Mouse (Mus musculus) layer of hippocampus, postnatal 36 days (tissue): ENCODE data around the gene Rxfp1. TPM values are rescaled to one million over a fixed set of nuclear protein-coding genes. Genes with fewer than 3 reads are reported as not detected.
"Not testable (repeated sequence)": the region's sequence is repeated elsewhere in the genome, so short reads cannot be mapped to it uniquely, and the experiment has no call there.

Experiments
- DNase-seq, 2 experiments: peaks; one replicate each; pipeline ENCODE4 v3.0.0; 2022
- total RNA-seq, 2 experiments: library from RNA; stranded (reverse); gene quantifications; 2 replicates each; pipeline ENCODE4 v1.2.3; 2021

Gene Rxfp1
- total RNA-seq = 1 to 10 TPM; 8.1 to 8.4 TPM

- DNase-seq = no peak
Measured at GRCm38 (mm10) chr3:79737780-79738179, at the start of gene Rxfp1. Gene Rxfp1, minus strand, starts transcription at chr3:79737880.

GRCm38 (mm10) chr3:79784362-79784736 is 46.7 kb upstream of the Rxfp1 start:
- no peak for DNase-seq

GRCm38 (mm10) chr3:79783630-79784361 is 46.1 kb upstream of the Rxfp1 start:
- no peak for DNase-seq

- no peak for DNase-seq
Measured at GRCm38 (mm10) chr3:79772701-79773100, 35.0 kb upstream of the Rxfp1 start.

- DNase-seq = no peak
Measured at GRCm38 (mm10) chr3:79753736-79754135, 16.1 kb upstream of the Rxfp1 start.

- no peak for DNase-seq
Measured at GRCm38 (mm10) chr3:79746585-79746984, 8.9 kb upstream of the Rxfp1 start.

- DNase-seq = peak; percentile 16 to 23
Measured at GRCm38 (mm10) chr3:79745101-79745500, 7.4 kb upstream of the Rxfp1 start.

GRCm38 (mm10) chr3:79744415-79744814 is 6.7 kb upstream of the Rxfp1 start:
- DNase-seq = no peak

GRCm38 (mm10) chr3:79740351-79740750 is 2.7 kb upstream of the Rxfp1 start:
- no peak for DNase-seq

GRCm38 (mm10) chr3:79738451-79738850 is 771 bp upstream of the Rxfp1 start:
- DNase-seq = no peak

- no peak for DNase-seq
Measured at GRCm38 (mm10) chr3:79726506-79727075, 11.1 kb downstream of the Rxfp1 start.

GRCm38 (mm10) chr3:79720756-79721484 is 16.8 kb downstream of the Rxfp1 start:
- DNase-seq = no peak

- DNase-seq = no peak
Measured at GRCm38 (mm10) chr3:79706436-79706835, 31.2 kb downstream of the Rxfp1 start.

- no peak for DNase-seq
Measured at GRCm38 (mm10) chr3:79703135-79703534, 34.5 kb downstream of the Rxfp1 start.

GRCm38 (mm10) chr3:79691957-79692356 is 45.7 kb downstream of the Rxfp1 start:
- DNase-seq = no peak

- no peak for DNase-seq
Measured at GRCm38 (mm10) chr3:79690111-79690651, 47.5 kb downstream of the Rxfp1 start.

- not testable (repeated sequence) for DNase-seq
Measured at GRCm38 (mm10) chr3:79688101-79688500, 49.6 kb downstream of the Rxfp1 start.

- no peak for DNase-seq
Measured at GRCm38 (mm10) chr3:79683529-79683928, 54.2 kb downstream of the Rxfp1 start.

GRCm38 (mm10) chr3:79682351-79683132 is 55.1 kb downstream of the Rxfp1 start:
- no peak for DNase-seq

GRCm38 (mm10) chr3:79676411-79676810 is 61.3 kb downstream of the Rxfp1 start:
- DNase-seq = no peak

GRCm38 (mm10) chr3:79674641-79675040 is 63.0 kb downstream of the Rxfp1 start:
- no peak for DNase-seq

GRCm38 (mm10) chr3:79673082-79673481 is 64.6 kb downstream of the Rxfp1 start:
- peak; percentile 24 to 61 for DNase-seq
